Mouse (Mus musculus) lung, adult 2 months (tissue): ENCODE measurements around the gene Cd3g.

Experiments used
- CTCF ChIP-seq: fragments of 200-500 bp; IDR thresholded peaks from 2 replicates; pipeline ENCODE4 v1.5.1; 2011; ENCODE audit warnings: mild to moderate bottlenecking, low read length, control low read depth; ENCODE audit not compliant: insufficient read depth
- POLR2A ChIP-seq: fragments of 200-500 bp; IDR thresholded peaks from 2 replicates; pipeline ENCODE4 v1.6.1; 2011; ENCODE audit warnings: low read depth, mild to moderate bottlenecking, control low read depth, low read length, borderline replicate concordance; ENCODE audit errors: extremely low read depth

GRCm38 (mm10) chr9:44992271-44992670 is 12.0 kb upstream of the Cd3g start:
- no peak for TF ChIP-seq CTCF
- no peak for TF ChIP-seq POLR2A
